Mouse (Mus musculus) megakaryocyte, embryonic 14.5 days (primary cell): Measurements from ENCODE around the gene Gpx3.

Experiments used
- FLI1 ChIP-seq: IDR thresholded peaks from 2 replicates; pipeline ENCODE4 v1.6.1; 2012; ENCODE audit warnings: low read length, inconsistent platforms, mixed read lengths
- GATA1 ChIP-seq: IDR thresholded peaks from 3 replicates; pipeline ENCODE4 v1.6.1; 2012; ENCODE audit warnings: mixed read lengths, low read length, inconsistent platforms, borderline replicate concordance

- TF ChIP-seq GATA1, result no peak
- no peak for TF ChIP-seq FLI1
These were observed 18.1 kb downstream of the Gpx3 start for GRCm38 (mm10) chr11:54920127-54920972.
